Mouse (Mus musculus): ENCODE measurements around the gene Ccdc120. TPM values are rescaled to one million over a fixed set of nuclear protein-coding genes. Genes with fewer than 3 reads are reported as not detected.
A peak's percentile ranks its signal among the peaks of the same experiment; 100 is the strongest.

Gene Ccdc120
- total RNA-seq (2017) = 1.8 and 2.1 TPM in 2 replicates

GRCm38 (mm10) chrX:7750432-7751116, at the start of gene Ccdc120:
Gene Ccdc120, minus strand, starts transcription at chrX:7750905.
- ATAC-seq (replicated peaks in 1 of 2; ENCODE audit: insufficient read depth in 1 of 2, low FRiP score in 2 of 2, low TSS enrichment in 1 of 2, low read depth in 1 of 2, poor library complexity in 2 of 2, severe bottlenecking in 2 of 2) = no peak; a peak in 1 of 4 replicates

- ATAC-seq (replicated peaks in 1 of 2; ENCODE audit: insufficient read depth in 1 of 2, low FRiP score in 2 of 2, low TSS enrichment in 1 of 2, low read depth in 1 of 2, poor library complexity in 2 of 2, severe bottlenecking in 2 of 2) = no peak
These were observed 46.6 kb upstream of the Ccdc120 start for GRCm38 (mm10) chrX:7797327-7797726.

GRCm38 (mm10) chrX:7795016-7795415, 44.3 kb upstream of the Ccdc120 start:
- ATAC-seq (replicated peaks in 1 of 2; ENCODE audit: insufficient read depth in 1 of 2, low FRiP score in 2 of 2, low TSS enrichment in 1 of 2, low read depth in 1 of 2, poor library complexity in 2 of 2, severe bottlenecking in 2 of 2) = no peak

- no peak for ATAC-seq (replicated peaks in 1 of 2; ENCODE audit: insufficient read depth in 1 of 2, low FRiP score in 2 of 2, low TSS enrichment in 1 of 2, low read depth in 1 of 2, poor library complexity in 2 of 2, severe bottlenecking in 2 of 2)
These were observed 42.7 kb upstream of the Ccdc120 start for GRCm38 (mm10) chrX:7793361-7793760.

- ATAC-seq (replicated peaks in 1 of 2; ENCODE audit: insufficient read depth in 1 of 2, low FRiP score in 2 of 2, low TSS enrichment in 1 of 2, low read depth in 1 of 2, poor library complexity in 2 of 2, severe bottlenecking in 2 of 2) = no peak
These were observed 39.6 kb upstream of the Ccdc120 start for GRCm38 (mm10) chrX:7790309-7790708.

GRCm38 (mm10) chrX:7789542-7790136, 38.9 kb upstream of the Ccdc120 start, which contains the start of gene Gripap1:
Gene Gripap1, plus strand, starts transcription at chrX:7789765.
- ATAC-seq (replicated peaks in 1 of 2; ENCODE audit: insufficient read depth in 1 of 2, low FRiP score in 2 of 2, low TSS enrichment in 1 of 2, low read depth in 1 of 2, poor library complexity in 2 of 2, severe bottlenecking in 2 of 2) = peak; percentile 85 to 96

- ATAC-seq (replicated peaks in 1 of 2; ENCODE audit: insufficient read depth in 1 of 2, low FRiP score in 2 of 2, low TSS enrichment in 1 of 2, low read depth in 1 of 2, poor library complexity in 2 of 2, severe bottlenecking in 2 of 2) = no peak
These were observed 31.9 kb upstream of the Ccdc120 start for GRCm38 (mm10) chrX:7782603-7783092.

- ATAC-seq (replicated peaks in 1 of 2; ENCODE audit: insufficient read depth in 1 of 2, low FRiP score in 2 of 2, low TSS enrichment in 1 of 2, low read depth in 1 of 2, poor library complexity in 2 of 2, severe bottlenecking in 2 of 2) = no peak
These were observed 28.6 kb upstream of the Ccdc120 start for GRCm38 (mm10) chrX:7779294-7779693.

- ATAC-seq (replicated peaks in 1 of 2; ENCODE audit: insufficient read depth in 1 of 2, low FRiP score in 2 of 2, low TSS enrichment in 1 of 2, low read depth in 1 of 2, poor library complexity in 2 of 2, severe bottlenecking in 2 of 2) = peak in 1 of 2 experiments; percentile 42; a peak in 1 of 4 replicates
These were observed 27.9 kb upstream of the Ccdc120 start for GRCm38 (mm10) chrX:7778450-7779244.

GRCm38 (mm10) chrX:7776329-7777082, 25.8 kb upstream of the Ccdc120 start:
- peak; percentile 56 to 72; a peak in 3 of 4 replicates for ATAC-seq (replicated peaks in 1 of 2; ENCODE audit: insufficient read depth in 1 of 2, low FRiP score in 2 of 2, low TSS enrichment in 1 of 2, low read depth in 1 of 2, poor library complexity in 2 of 2, severe bottlenecking in 2 of 2)

- ATAC-seq (replicated peaks in 1 of 2; ENCODE audit: insufficient read depth in 1 of 2, low FRiP score in 2 of 2, low TSS enrichment in 1 of 2, low read depth in 1 of 2, poor library complexity in 2 of 2, severe bottlenecking in 2 of 2) = no peak
These were observed 24.9 kb upstream of the Ccdc120 start for GRCm38 (mm10) chrX:7775501-7776205.

- no peak for ATAC-seq (replicated peaks in 1 of 2; ENCODE audit: insufficient read depth in 1 of 2, low FRiP score in 2 of 2, low TSS enrichment in 1 of 2, low read depth in 1 of 2, poor library complexity in 2 of 2, severe bottlenecking in 2 of 2)
These were observed 22.1 kb upstream of the Ccdc120 start for GRCm38 (mm10) chrX:7772766-7773165.

GRCm38 (mm10) chrX:7769302-7770017, 18.8 kb upstream of the Ccdc120 start:
- ATAC-seq (replicated peaks in 1 of 2; ENCODE audit: insufficient read depth in 1 of 2, low FRiP score in 2 of 2, low TSS enrichment in 1 of 2, low read depth in 1 of 2, poor library complexity in 2 of 2, severe bottlenecking in 2 of 2) = no peak

- ATAC-seq (replicated peaks in 1 of 2; ENCODE audit: insufficient read depth in 1 of 2, low FRiP score in 2 of 2, low TSS enrichment in 1 of 2, low read depth in 1 of 2, poor library complexity in 2 of 2, severe bottlenecking in 2 of 2) = peak; percentile 35 to 40; a peak in 3 of 4 replicates
These were observed 15.1 kb upstream of the Ccdc120 start for GRCm38 (mm10) chrX:7765764-7766163.

- ATAC-seq (replicated peaks in 1 of 2; ENCODE audit: insufficient read depth in 1 of 2, low FRiP score in 2 of 2, low TSS enrichment in 1 of 2, low read depth in 1 of 2, poor library complexity in 2 of 2, severe bottlenecking in 2 of 2) = no peak
These were observed 14.6 kb upstream of the Ccdc120 start for GRCm38 (mm10) chrX:7765281-7765670.

GRCm38 (mm10) chrX:7764657-7765280, 14.1 kb upstream of the Ccdc120 start:
- no peak for ATAC-seq (replicated peaks in 1 of 2; ENCODE audit: insufficient read depth in 1 of 2, low FRiP score in 2 of 2, low TSS enrichment in 1 of 2, low read depth in 1 of 2, poor library complexity in 2 of 2, severe bottlenecking in 2 of 2)
